Mouse (Mus musculus): Measurements from ENCODE around the gene Rdx.

Gene Rdx

GRCm38 (mm10) chr9:52119212-52119611, 72.2 kb downstream of the Rdx start:
- DNase-seq: no peak

GRCm38 (mm10) chr9:52125225-52125624, 78.3 kb downstream of the Rdx start:
- DNase-seq: no peak

DNA sequence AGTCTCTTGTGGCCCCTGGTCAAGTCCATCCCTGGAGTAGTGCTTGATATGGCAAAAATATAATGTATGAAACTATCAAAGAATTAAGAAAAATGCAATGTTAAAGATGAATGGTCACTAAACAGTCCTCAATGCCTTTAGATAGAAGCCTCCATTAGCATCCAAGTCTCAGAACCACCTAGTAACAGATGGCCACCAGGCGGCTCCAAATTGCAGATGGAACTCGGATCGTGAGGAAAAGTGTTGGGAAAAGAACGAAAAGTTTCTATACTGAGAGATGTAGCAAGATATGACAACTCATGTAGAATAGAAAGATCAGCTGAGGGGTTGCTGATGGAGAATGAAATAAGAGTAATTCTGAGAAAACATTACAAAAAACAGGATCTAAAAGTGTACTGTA, 83.4 kb downstream of the Rdx start:
- no peak for DNase-seq

DNA sequence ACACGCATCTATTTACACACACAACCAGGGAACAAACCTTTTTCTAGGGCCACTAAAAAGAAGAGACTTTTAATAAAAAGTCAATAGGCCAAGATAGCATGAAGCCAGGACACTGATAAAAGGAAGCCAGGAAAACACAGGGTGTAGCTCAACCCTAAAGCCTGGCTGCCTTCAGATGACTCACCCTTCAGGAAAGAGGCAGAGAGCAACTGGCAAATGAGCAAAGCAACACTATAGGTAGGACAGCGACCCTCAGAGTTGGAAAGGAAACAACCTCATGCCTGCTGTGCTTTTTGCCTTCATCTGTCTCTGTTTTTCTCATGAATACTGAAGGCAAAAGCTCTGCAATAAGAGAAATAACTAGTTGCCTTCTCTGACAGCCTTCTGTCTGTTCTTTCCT, 85.8 kb downstream of the Rdx start:
- DNase-seq: no peak

Data from kidney, adult 9 months (tissue).